Mouse (Mus musculus): ENCODE results near the gene Rap1gap2.

DNA sequence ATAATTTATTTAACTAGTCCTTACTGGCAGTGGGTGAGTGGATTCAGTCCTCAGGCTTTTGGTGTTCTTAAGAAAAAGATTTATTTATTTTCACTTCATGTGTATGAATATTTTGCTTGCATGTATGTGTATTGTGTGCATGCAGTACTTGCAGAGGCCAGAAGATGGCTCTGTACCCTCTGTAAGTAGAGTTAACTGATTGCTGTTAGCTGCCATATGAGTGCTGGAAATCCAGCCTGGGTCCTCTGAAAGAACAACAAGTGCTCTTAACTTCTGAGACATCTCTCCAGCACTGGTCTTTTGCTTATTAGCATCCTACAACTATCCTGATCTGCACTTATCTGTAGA, 12.8 kb downstream of the Rap1gap2 start:
- TF ChIP-seq POLR2A (IDR thresholded peaks at IDR 0.05; ENCODE audit: control insufficient read depth in 1 of 2, insufficient read depth in 1 of 2, low read depth in 1 of 2, low read length in 2 of 2, poor library complexity in 1 of 2) (no peak), USF2 (IDR thresholded peaks at IDR 0.05; ENCODE audit: borderline replicate concordance in 1 of 2, insufficient read depth in 1 of 2, low read depth in 1 of 2, low read length in 2 of 2) (no peak), CTCF (IDR thresholded peaks at IDR 0.05 in 2 of 3, conservative IDR thresholded peaks at IDR 0.05 in 1 of 3; ENCODE audit: control insufficient read depth in 1 of 3, insufficient read depth in 1 of 3, low read depth in 2 of 3, low read length in 3 of 3, poor library complexity in 1 of 3, severe bottlenecking in 1 of 3) (peak in 2 of 3 experiments; percentile 41 to 54; a peak in 4 of 6 replicates), SMC3 (IDR thresholded peaks at IDR 0.05; ENCODE audit: low read depth, low read length) (peak; percentile 60), GATA1 (IDR thresholded peaks at IDR 0.05; ENCODE audit: low read depth, low read length) (no peak), TAL1 (IDR thresholded peaks at IDR 0.05; ENCODE audit: low read length) (no peak), ZKSCAN1 (IDR thresholded peaks at IDR 0.05; ENCODE audit: low read depth, low read length) (no peak), HCFC1 (IDR thresholded peaks at IDR 0.05; ENCODE audit: low read depth, low read length) (no peak), CHD1 (IDR thresholded peaks at IDR 0.05; ENCODE audit: low read depth, low read length) (no peak), ZNF384 (IDR thresholded peaks at IDR 0.05; ENCODE audit: low read depth, low read length) (no peak), MAFK (IDR thresholded peaks at IDR 0.05; ENCODE audit: borderline replicate concordance, low read depth, low read length) (no peak), RCOR1 (IDR thresholded peaks at IDR 0.05; ENCODE audit: low read depth, low read length) (no peak)
